Mouse (Mus musculus) forebrain, embryonic 14.5 days (tissue): ENCODE results near the gene Mrps25. TPM values are rescaled to one million over a fixed set of nuclear protein-coding genes. Genes with fewer than 3 reads are reported as not detected.

ENCODE experiments used
- ATAC-seq: fragments of 200-750 bp; cut with Nextera tagmentation; 2 replicates; pipeline ENCODE4 v1.8.0; 2017; ENCODE audit warnings: mild to moderate bottlenecking, moderate library complexity
- DNase-seq: peaks from one replicate; pipeline ENCODE4 v3.0.0-alpha.2; 2015; ENCODE audit warnings: low spot score
- H3K27ac ChIP-seq: fragments of 300-500 bp; sonication (generic); 2 replicates; pipeline ENCODE4 v1.5.1; 2014; ENCODE audit warnings: low read depth, mild to moderate bottlenecking, control low read depth, low read length, moderate library complexity
- H3K27me3 ChIP-seq: fragments of 300-500 bp; sonication (generic); replicated peaks from 2 replicates; pipeline ENCODE4 v1.6.1; 2014; ENCODE audit warnings: low read length, control low read depth, mixed read lengths; ENCODE audit not compliant: control insufficient read depth, insufficient read depth
- H3K36me3 ChIP-seq: fragments of 300-500 bp; sonication (generic); 2 replicates; pipeline ENCODE4 v1.6.1; 2014; ENCODE audit warnings: low read length, control low read depth; ENCODE audit not compliant: control insufficient read depth, insufficient read depth
- H3K4me1 ChIP-seq: fragments of 300-500 bp; sonication (generic); 2 replicates; pipeline ENCODE4 v1.6.1; 2014; ENCODE audit warnings: antibody characterized with exemption, low read length, control low read depth; ENCODE audit not compliant: control insufficient read depth, insufficient read depth
- H3K4me2 ChIP-seq: fragments of 300-500 bp; sonication (generic); 2 replicates; pipeline ENCODE4 v1.6.1; 2014; ENCODE audit warnings: mild to moderate bottlenecking, control low read depth, low read length
- H3K4me3 ChIP-seq: fragments of 300-500 bp; sonication (generic); 2 replicates; pipeline ENCODE4 v1.5.1; 2014; ENCODE audit warnings: low read depth, low read length, control low read depth
- H3K9ac ChIP-seq: fragments of 300-500 bp; sonication (generic); 2 replicates; pipeline ENCODE4 v1.6.1; 2014; ENCODE audit warnings: mild to moderate bottlenecking, low read length, control low read depth, moderate library complexity
- H3K9me3 ChIP-seq: fragments of 300-500 bp; sonication (generic); replicated peaks from 2 replicates; pipeline ENCODE4 v1.6.1; 2016; ENCODE audit warnings: low read length, control low read depth, mixed read lengths; ENCODE audit not compliant: control insufficient read depth
- WGBS: fragments of 180-500 bp; shearing (Covaris S2); extraction: QIAGEN DNeasy Blood & Tissue Kit; methylation state at CpG from one replicate; pipeline ENCODE4 v1.1.7; 2014; 5-methylcytosine and 5-hydroxymethylcytosine counted together
- polyA plus RNA-seq: library from polyadenylated mRNA; unstranded; fragments of >200 nt; fragmentation: Nextera tagmentation; extraction: Ambion mirVana; gene quantifications from 2 replicates; pipeline ENCODE4 v1.2.1, GENCODE M21; 2014

Mrps25 gene
- polyA plus RNA-seq, 1 experiment from 2014 or later: 56.4 TPM

DNA sequence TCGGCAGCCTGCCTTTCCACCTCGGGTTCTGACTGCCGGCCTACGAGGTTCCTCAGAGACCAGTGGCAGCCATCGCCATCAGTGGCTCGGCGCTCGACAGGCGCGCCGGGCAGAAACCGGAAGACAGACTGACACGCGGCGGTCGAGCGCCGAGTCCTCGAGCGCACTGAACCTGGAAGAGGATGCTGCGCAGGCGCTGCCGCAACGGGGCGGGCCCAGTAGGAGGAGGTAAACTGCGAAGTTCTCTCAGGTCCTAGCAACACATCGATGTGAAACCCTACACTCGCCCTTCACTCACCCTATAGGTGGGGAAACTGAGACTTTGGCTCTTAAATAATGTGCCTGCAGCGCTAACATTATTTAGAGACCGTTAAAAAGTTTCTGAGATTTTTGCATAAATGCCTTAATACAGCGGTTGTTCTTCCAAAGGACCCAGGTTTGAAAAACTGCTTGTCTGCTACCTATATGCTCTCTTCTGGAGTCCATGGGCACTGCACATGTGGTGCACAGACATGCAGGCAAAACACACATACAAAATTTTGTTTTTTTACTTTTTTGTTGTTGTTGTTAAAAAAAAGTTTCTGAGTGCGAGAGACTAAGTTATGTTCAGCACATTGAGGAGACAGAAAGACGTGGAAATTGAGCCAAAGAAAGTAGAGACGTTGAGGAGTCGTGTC, 31.1 kb upstream of the Mrps25 start, which contains the start of gene Rbsn:
TSS of gene Rbsn (minus strand) at position 153 of the 677 bp plus-strand sequence.
- Histone ChIP-seq H3K9me3 (no peaks in the 10 kb centered on the region), H3K36me3 (0 out of 2 replicates have a peak, but pooled peaks cover 6% of the 10 kb centered on the region), H3K4me1 (peaks cover 9% of the 10 kb centered on the region), H3K27ac (peak within 1 kb of the TSS; percentile 84), H3K9ac (peak within 1 kb of the TSS; percentile 93), H3K27me3 (no peaks in the 10 kb centered on the region), H3K4me2 (peak within 1 kb of the TSS; percentile 95), H3K4me3 (peak within 1 kb of the TSS; percentile 95)
- ATAC-seq (peak; percentile 98), DNase-seq (peak; percentile 96)
- WGBS: 11% methylated on average over 35 of the region's 35 CpGs

DNA sequence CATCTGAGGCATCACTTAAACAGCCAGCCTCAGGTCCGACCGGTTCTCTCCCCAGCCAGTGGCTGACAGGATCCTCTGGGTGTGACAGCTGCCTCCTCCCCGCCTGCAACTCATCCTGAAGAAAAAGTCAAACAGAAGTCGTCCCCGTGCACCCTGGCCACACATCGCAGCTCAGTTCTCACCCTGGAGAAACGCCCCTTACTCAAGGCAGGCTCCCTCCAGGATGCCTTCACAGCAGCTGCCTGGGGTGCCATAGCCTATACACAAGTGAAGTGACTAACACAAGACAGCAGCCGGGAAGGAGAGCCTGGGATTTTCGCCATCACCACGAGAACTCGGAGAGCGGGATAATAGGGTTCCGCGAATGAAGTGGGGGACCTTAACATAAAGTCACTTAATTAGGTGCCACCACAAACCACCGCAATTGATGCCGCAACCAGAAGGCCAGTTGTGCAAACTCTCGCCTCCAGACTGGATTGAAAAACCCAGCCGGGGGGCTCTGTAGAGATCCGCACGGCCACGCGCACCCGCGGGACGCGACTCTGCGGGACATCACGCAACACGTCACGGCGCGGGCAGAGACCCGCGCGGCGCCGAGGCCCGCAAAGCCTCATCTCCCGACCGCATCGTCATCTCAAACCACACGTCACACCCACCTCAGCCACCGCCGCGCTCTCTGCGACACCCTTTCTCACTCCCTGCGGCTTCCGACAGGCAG, 30.4 kb upstream of the Mrps25 start:
- DNase-seq: no peak
- peak overlapping the region; percentile 84 for H3K27ac ChIP-seq
- under 1% methylated on average over 48 of the region's 48 CpGs for WGBS
- H3K4me2 ChIP-seq: peak overlapping the region; percentile 95
- no peaks in the 10 kb centered on the region for H3K27me3 ChIP-seq
- H3K9ac ChIP-seq: peak overlapping the region; percentile 93
- H3K36me3 ChIP-seq: peaks cover 6% of the 10 kb centered on the region; the same call in 1 of the 2 replicates
- peaks cover 9% of the 10 kb centered on the region for H3K4me1 ChIP-seq
- no peaks in the 10 kb centered on the region for H3K9me3 ChIP-seq
- peak; percentile 80 for ATAC-seq
- peak overlapping the region; percentile 95 for H3K4me3 ChIP-seq

DNA sequence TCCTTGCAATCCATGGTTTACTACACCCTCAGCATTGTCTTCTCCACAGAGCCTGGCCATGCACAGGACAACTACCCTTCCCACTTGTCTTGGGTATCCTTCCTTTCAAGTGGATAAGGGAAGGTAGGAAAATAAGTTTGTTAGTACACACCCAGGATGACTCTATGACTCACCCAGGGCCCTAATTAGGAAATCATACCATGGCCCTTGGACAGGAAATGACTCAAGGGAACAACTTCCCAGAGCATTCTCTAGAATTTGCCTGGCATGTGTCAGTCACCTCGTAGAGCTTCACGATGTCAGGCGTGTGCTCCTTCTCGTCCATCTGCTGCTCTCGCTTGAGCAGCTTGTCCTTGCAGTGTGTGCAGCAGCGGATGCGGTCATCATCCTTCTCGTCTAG, 15.6 kb upstream of the Mrps25 start:
- H3K27me3 ChIP-seq: no peaks in the 10 kb centered on the region
- peaks cover 70% of the 10 kb centered on the region for H3K36me3 ChIP-seq
- H3K9ac ChIP-seq: no peak overlapping the region
- no peak overlapping the region for H3K4me3 ChIP-seq
- 95% methylated on average over 8 of the region's 8 CpGs for WGBS
- no peaks in the 10 kb centered on the region for H3K4me1 ChIP-seq
- no peak overlapping the region for H3K27ac ChIP-seq
- no peaks in the 10 kb centered on the region for H3K9me3 ChIP-seq
- DNase-seq: no peak
- no peak overlapping the region for H3K4me2 ChIP-seq
- ATAC-seq: no peak

GRCm38 (mm10) chr6:92184178-92184577, 345 bp upstream of the Mrps25 start:
- Histone ChIP-seq H3K4me3 (peak overlapping the region; percentile 84), H3K4me1 (peaks cover 6% of the 10 kb centered on the region; the same call in 1 of the 2 replicates), H3K9ac (peak overlapping the region; percentile 86), H3K9me3 (no peaks in the 10 kb centered on the region), H3K4me2 (peak overlapping the region; percentile 83), H3K36me3 (peaks cover 32% of the 10 kb centered on the region), H3K27me3 (no peaks in the 10 kb centered on the region), H3K27ac (peak overlapping the region; percentile 65; the same call in 1 of the 2 replicates)
- ATAC-seq: peak; percentile 78
- 8% methylated on average over 10 of the region's 10 CpGs for WGBS
- DNase-seq: no peak

DNA sequence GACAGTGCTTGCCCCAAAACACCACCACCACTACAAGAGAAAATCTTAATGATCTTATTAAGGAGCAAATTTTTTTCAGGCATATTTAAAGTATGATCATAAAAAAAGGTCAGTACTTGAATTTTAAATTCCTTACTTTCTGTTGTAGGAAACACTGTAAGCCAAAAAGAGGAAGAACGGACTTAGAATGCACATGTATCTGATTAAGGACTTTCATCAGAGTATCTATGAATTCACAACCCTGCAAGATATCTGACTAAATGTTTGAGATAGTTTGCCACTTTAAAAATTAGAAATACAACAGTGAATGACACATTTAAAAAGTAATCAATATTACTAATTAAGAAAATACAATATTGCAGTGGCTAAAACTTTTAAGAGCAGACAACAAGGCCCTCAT, 7.4 kb downstream of the Mrps25 start:
- 97% methylated on average over 1 of the region's 1 CpGs for WGBS
- Histone ChIP-seq H3K27ac (no peak overlapping the region), H3K36me3 (peaks cover 65% of the 10 kb centered on the region)

DNA sequence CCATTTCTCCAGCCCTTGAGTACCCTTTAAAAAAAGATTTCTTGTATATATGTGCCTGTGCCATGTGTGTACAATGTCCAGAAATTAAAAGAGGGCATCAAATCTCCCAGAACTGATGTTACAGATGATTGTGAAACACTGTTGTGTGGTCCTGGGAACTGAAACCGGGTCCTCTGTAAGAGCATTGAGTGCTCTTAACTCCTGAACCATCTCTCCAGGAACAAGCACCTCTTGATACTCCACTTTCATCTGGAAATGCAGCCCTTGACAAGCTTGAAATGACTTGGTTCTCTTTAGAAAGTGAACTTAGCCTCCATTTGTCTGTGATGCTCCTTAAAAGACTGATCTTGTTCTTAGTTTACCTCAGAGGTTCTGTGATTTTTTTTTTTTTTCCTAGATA, 21.1 kb downstream of the Mrps25 start:
- ATAC-seq (no peak), DNase-seq (no peak)
- Histone ChIP-seq H3K27me3 (no peaks in the 10 kb centered on the region), H3K27ac (no peak overlapping the region), H3K9ac (no peak overlapping the region), H3K36me3 (peaks cover 94% of the 10 kb centered on the region), H3K4me2 (no peak overlapping the region), H3K9me3 (no peaks in the 10 kb centered on the region), H3K4me3 (no peak overlapping the region), H3K4me1 (no peaks in the 10 kb centered on the region)
- WGBS: 77% methylated on average over 1 of the region's 1 CpGs

More for the DNA sequence above, 7.4 kb downstream of the Mrps25 start:
- no peak overlapping the region for H3K4me2 ChIP-seq
- DNase-seq: no peak
- H3K4me1 ChIP-seq: no peaks in the 10 kb centered on the region
- H3K27me3 ChIP-seq: no peaks in the 10 kb centered on the region
- H3K9me3 ChIP-seq: no peaks in the 10 kb centered on the region
- H3K4me3 ChIP-seq: no peak overlapping the region
- ATAC-seq: no peak
- no peak overlapping the region for H3K9ac ChIP-seq

GRCm38 (mm10) chr6:92158801-92159200, 25.0 kb downstream of the Mrps25 start:
- Histone ChIP-seq H3K27ac (no peak overlapping the region), H3K4me1 (no peaks in the 10 kb centered on the region), H3K27me3 (no peaks in the 10 kb centered on the region), H3K9ac (no peak overlapping the region), H3K4me2 (no peak overlapping the region), H3K4me3 (no peak overlapping the region), H3K9me3 (no peaks in the 10 kb centered on the region), H3K36me3 (peaks cover 98% of the 10 kb centered on the region)
- no peak for DNase-seq
- no peak for ATAC-seq
- 95% methylated on average over 3 of the region's 3 CpGs for WGBS

DNA sequence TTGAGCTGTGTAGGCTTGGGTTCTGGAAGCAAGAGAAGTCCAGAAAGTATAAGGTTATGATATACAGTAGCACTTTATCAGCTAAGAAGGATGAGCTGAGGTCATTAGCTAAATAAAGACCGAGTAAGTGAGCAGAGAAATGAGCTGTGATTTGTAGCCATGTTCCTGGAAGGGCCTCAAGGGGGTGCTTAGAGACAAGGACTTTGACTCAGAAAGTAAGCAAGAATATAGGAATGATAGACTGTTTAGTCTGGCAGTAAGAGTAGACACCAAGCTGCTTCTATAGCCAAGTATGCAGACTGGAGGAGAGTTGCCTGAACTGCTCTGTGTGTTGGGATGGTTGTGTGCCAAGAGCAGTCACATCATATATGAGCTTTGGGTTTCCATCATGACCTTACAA, 30.1 kb downstream of the Mrps25 start:
- 86% methylated on average over 1 of the region's 1 CpGs for WGBS
- Histone ChIP-seq H3K4me3 (no peak overlapping the region), H3K9me3 (no peaks in the 10 kb centered on the region), H3K9ac (no peak overlapping the region), H3K4me1 (no peaks in the 10 kb centered on the region), H3K36me3 (peaks cover 86% of the 10 kb centered on the region), H3K27me3 (no peaks in the 10 kb centered on the region), H3K27ac (no peak overlapping the region), H3K4me2 (no peak overlapping the region)
- DNase-seq (no peak), ATAC-seq (no peak)

- WGBS: 89% methylated on average over 4 of the region's 4 CpGs
- no peaks in the 10 kb centered on the region for H3K9me3 ChIP-seq
- no peak for DNase-seq
- H3K4me2 ChIP-seq: no peak overlapping the region
- H3K4me1 ChIP-seq: no peaks in the 10 kb centered on the region
- no peak overlapping the region for H3K27ac ChIP-seq
- no peak overlapping the region for H3K4me3 ChIP-seq
- H3K27me3 ChIP-seq: no peaks in the 10 kb centered on the region
- no peak for ATAC-seq
- H3K36me3 ChIP-seq: peaks cover 26% of the 10 kb centered on the region
- H3K9ac ChIP-seq: no peak overlapping the region
These were observed 38.0 kb downstream of the Mrps25 start for GRCm38 (mm10) chr6:92145881-92146280.
